Mouse (Mus musculus) kidney, adult 2 months (tissue): Measurements from ENCODE around the gene Cym. TPM values are rescaled to one million over a fixed set of nuclear protein-coding genes. Genes with fewer than 3 reads are reported as not detected.

Experiments used
- DNase-seq: peaks from one replicate; pipeline ENCODE4 v3.0.0; 2021
- H3K27ac ChIP-seq: fragments of 200-500 bp; 2 replicates; pipeline ENCODE4 v1.5.1; 2012; ENCODE audit warnings: low read depth, low read length, control low read depth, inconsistent platforms; ENCODE audit not compliant: insufficient read depth
- H3K27me3 ChIP-seq: fragments of 200-500 bp; replicated peaks from 2 replicates; pipeline ENCODE4 v1.6.1; 2012; ENCODE audit warnings: mild to moderate bottlenecking, moderate library complexity, low read length, inconsistent platforms; ENCODE audit not compliant: control insufficient read depth, insufficient read depth
- H3K36me3 ChIP-seq: fragments of 200-500 bp; 2 replicates; pipeline ENCODE4 v1.6.1; 2012; ENCODE audit warnings: mild to moderate bottlenecking, moderate library complexity, low read length, inconsistent platforms; ENCODE audit not compliant: control insufficient read depth, insufficient read depth
- H3K4me1 ChIP-seq: fragments of 200-500 bp; 2 replicates; pipeline ENCODE4 v1.6.1; 2011; ENCODE audit warnings: low read length; ENCODE audit not compliant: control insufficient read depth, insufficient read depth
- H3K4me3 ChIP-seq: fragments of 200-500 bp; 2 replicates; pipeline ENCODE4 v1.5.1; 2011; ENCODE audit warnings: mild to moderate bottlenecking, low read depth, low read length, control low read depth; ENCODE audit not compliant: insufficient read depth
- CTCF ChIP-seq: fragments of 200-500 bp; conservative IDR thresholded peaks from 2 replicates; pipeline ENCODE4 v1.5.1; 2011; ENCODE audit warnings: low read depth, mild to moderate bottlenecking, control low read depth, low read length, moderate library complexity, mixed read lengths; ENCODE audit not compliant: insufficient read depth, insufficient read length
- POLR2A ChIP-seq: fragments of 200-500 bp; IDR thresholded peaks from one replicate; pipeline ENCODE4 v1.6.1; 2011; ENCODE audit warnings: low read depth, low read length, control low read depth
- WGBS: fragments of 180-500 bp; shearing (Covaris S2); methylation state at CpG from one replicate; pipeline ENCODE4 v1.1.7; 2018; 5-methylcytosine and 5-hydroxymethylcytosine counted together
- polyA plus RNA-seq: library from polyadenylated mRNA; depleted of rRNA; stranded (reverse); fragments of >200 nt; gene quantifications from 2 replicates; pipeline ENCODE4 v1.2.3, GENCODE M21; 2012

Gene Cym
- polyA plus RNA-seq, 1 experiment: 1.9 TPM

DNA sequence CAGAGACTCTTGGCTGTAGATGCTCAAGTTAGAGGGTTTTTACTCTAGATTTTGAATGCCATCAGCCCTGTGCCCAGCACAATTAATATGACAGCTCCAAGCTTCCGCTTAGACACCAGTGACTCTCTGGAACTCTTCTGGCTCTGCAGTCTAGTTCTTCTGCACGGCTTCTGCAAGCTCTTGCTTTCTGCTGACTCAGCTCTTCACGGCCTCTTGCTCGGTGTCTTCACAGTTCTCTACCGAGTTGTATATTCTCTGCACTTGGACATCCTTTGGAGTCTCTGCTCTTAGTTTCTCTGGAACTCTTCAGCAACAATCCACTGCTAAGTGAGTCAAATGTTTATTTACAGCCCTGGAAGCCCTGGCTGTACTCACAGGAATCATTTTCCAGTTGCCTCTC is 32.4 kb upstream of the Cym start:
- H3K27ac ChIP-seq: no peak overlapping the region
- H3K36me3 ChIP-seq: no peaks in the 10 kb centered on the region
- DNase-seq: no peak
- H3K4me3 ChIP-seq: no peak overlapping the region
- H3K4me1 ChIP-seq: peaks cover 8% of the 10 kb centered on the region; the same call in 1 of the 2 replicates
- 65% methylated on average over 5 of the region's 5 CpGs for WGBS
- H3K27me3 ChIP-seq: no peaks in the 10 kb centered on the region
- TF ChIP-seq POLR2A (no peak), CTCF (no peak)

DNA sequence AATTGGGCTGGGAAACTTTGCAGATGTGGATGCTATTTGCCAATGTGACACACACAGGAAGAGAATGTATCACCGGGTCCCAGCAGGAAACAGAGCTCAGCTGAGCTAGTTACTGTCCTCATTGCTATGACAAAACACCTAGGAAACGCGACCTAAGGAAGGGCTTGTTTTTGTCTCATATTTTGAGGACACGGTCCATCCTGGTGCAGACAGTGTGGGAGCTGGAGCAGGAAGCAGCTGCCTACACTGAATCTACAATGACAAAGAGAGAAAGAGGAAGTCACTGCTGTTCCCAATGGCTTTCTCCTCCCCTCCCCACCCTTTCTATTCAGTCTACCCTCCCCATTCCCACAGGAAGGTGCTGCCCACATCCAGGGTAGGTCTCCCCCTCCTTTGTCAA is 30.5 kb upstream of the Cym start:
- Histone ChIP-seq H3K4me3 (no peak overlapping the region), H3K36me3 (no peaks in the 10 kb centered on the region), H3K27me3 (no peaks in the 10 kb centered on the region), H3K4me1 (peaks cover 14% of the 10 kb centered on the region; the same call in 1 of the 2 replicates), H3K27ac (no peak overlapping the region)
- WGBS: 49% methylated on average over 4 of the region's 4 CpGs
- peak; percentile 50 for DNase-seq
- TF ChIP-seq POLR2A (no peak), CTCF (no peak)

DNA sequence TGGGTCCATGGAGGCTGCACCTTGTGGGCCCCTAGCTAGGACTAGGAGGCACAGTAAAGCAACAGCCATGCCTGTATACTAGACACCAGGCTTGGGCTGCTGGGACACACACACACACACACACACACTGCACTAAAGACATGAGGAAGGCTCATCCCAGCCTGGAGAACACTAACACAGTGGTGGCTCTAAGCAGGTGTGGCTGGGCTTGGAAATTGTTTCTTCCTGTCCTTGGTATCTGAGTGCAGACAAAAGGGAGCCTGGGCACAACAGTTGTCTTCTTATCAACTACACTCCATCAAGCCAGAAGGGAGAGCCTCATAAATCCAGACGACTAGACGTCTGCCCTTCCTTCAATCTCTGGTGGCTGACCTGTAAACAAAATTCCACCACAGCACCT is 28.8 kb upstream of the Cym start:
- peaks cover 14% of the 10 kb centered on the region; the same call in 1 of the 2 replicates for H3K4me1 ChIP-seq
- H3K4me3 ChIP-seq: no peak overlapping the region
- 0 out of 2 replicates have a peak overlapping the region, but pooled peaks have one; percentile 33 for H3K27ac ChIP-seq
- no peaks in the 10 kb centered on the region for H3K27me3 ChIP-seq
- H3K36me3 ChIP-seq: no peaks in the 10 kb centered on the region
- TF ChIP-seq CTCF: no peak
- TF ChIP-seq POLR2A: no peak
- DNase-seq: no peak
- WGBS: 61% methylated on average over 2 of the region's 2 CpGs

DNA sequence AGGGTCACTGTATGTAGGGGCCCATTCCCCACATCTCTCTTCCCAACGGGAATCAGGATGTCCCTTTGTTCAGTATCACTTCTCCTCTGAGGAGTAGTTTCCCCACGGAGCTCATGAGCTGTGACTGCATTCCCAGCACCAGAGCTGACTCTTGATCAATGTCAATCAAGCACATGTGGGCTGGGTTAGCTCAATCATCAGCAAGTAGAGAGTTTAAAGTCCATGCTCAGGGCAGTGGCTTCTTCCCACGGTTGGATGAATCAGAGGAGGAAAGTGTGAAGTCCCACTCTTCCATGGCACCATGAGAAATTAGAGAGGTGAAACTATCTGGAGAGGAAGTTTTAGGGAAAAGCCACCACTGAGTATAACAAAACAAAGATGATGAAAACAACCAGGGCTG is 27.5 kb upstream of the Cym start:
- H3K36me3 ChIP-seq: no peaks in the 10 kb centered on the region
- WGBS: 41% methylated on average over 3 of the region's 3 CpGs
- DNase-seq: peak; percentile 90
- H3K4me3 ChIP-seq: no peak overlapping the region
- no peaks in the 10 kb centered on the region for H3K27me3 ChIP-seq
- no peak overlapping the region for H3K27ac ChIP-seq
- TF ChIP-seq POLR2A (no peak), CTCF (no peak)
- H3K4me1 ChIP-seq: peaks cover 14% of the 10 kb centered on the region; the same call in 1 of the 2 replicates

DNA sequence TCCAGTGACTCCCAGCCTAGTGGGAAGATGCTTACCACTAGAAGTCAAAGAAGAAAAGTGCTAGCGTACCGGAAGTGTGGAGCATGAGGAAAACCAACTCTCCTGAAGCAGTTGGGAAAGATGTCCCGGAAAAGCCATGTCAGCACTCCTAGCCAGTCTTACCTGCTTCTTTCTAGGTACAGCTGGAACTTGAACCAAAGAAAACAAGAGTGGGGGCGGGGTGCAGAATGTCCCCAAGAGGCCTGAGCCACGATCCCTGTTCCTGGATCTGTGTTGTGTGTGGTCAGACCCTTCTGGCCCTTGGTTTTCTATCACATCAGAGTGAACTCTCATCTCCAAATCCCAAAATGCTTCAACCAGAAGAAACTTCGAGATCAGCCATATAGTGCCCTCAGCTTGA is 25.3 kb upstream of the Cym start:
- Histone ChIP-seq H3K36me3 (no peaks in the 10 kb centered on the region), H3K27ac (no peak overlapping the region), H3K4me1 (peaks cover 16% of the 10 kb centered on the region; the same call in 1 of the 2 replicates), H3K27me3 (no peaks in the 10 kb centered on the region), H3K4me3 (no peak overlapping the region)
- TF ChIP-seq POLR2A: no peak
- TF ChIP-seq CTCF: no peak
- peak; percentile 51 for DNase-seq
- 65% methylated on average over 6 of the region's 6 CpGs for WGBS

DNA sequence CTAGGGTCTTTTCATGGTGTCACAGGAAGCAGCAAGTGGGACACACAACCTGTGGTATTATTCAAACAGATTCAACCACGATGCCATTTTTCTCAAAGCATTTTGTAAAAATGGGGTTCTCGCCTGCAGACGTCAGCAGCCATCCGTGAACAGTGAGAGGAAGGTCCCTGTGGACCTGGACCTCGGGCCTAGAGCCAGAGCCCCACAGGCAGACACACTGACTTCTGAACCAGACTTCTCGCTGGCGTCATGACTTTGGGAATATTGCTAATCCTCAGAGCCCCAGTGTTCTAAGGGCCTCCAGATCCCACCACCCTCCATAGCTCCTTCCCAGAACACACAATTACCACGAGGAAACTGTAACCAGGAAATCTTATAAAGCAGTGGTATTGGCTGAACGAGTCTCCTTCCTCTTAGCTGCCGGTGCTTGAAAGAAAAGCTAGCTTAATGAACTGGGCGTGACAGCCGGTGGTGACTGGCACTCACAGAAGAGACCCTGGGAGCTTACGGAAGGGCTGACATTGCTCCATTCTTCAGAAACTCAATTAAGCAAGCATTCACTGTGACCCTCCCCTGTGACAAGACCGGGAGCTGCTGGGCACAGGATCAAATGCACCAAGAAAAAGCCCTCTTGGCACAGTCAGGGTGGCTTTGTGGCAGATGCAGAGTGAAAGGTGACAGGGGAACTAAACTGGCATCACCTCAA is 20.0 kb upstream of the Cym start:
- H3K27me3 ChIP-seq: no peaks in the 10 kb centered on the region
- peak; percentile 78 for DNase-seq
- no peak overlapping the region for H3K4me3 ChIP-seq
- H3K4me1 ChIP-seq: peaks cover 19% of the 10 kb centered on the region
- TF ChIP-seq POLR2A (no peak), CTCF (no peak)
- WGBS: 27% methylated on average over 14 of the region's 14 CpGs
- H3K27ac ChIP-seq: no peak overlapping the region; the same call in 1 of the 2 replicates
- H3K36me3 ChIP-seq: no peaks in the 10 kb centered on the region

DNA sequence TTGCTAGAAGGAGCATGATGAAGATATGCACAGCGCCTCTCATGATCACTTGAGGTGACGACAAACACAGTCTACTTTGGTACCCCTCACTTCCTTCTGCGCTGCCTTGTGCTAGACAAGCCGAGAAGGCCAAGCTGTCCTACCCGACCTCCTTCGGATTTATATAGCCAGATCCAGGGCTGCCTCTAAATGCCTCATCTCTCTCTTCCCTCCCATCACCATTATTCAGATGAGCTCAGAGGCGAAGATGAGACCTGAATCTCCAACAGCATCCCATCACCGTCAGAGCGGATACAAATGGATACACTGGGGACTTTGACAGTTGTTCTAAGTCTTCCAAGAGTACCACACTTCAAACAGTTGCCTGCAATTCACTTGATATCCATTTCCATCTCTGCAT is 18.1 kb upstream of the Cym start, which contains the start of gene Prok1:
Gene Prok1 (minus strand): TSS at position 101 of the 400 bp plus-strand sequence.
- no peak for DNase-seq
- Histone ChIP-seq H3K4me1 (peaks cover 19% of the 10 kb centered on the region), H3K27ac (peak within 1 kb of the TSS; percentile 20; the same call in 1 of the 2 replicates), H3K36me3 (no peaks in the 10 kb centered on the region), H3K27me3 (no peaks in the 10 kb centered on the region), H3K4me3 (no peak within 1 kb of the TSS)
- WGBS: 91% methylated on average over 9 of the region's 9 CpGs
- no peak for TF ChIP-seq POLR2A
- TF ChIP-seq CTCF: no peak
